Mouse (Mus musculus): ENCODE measurements at regions not wholly inside any gene's neighbourhood (a gene's known extent, or its start where the extent isn't known, plus 50 kb on each side); places are given as distances from the start of the nearest gene placed in this dataset.

GRCm38 (mm10) chr2:72777806-72778510 lies 202.3 kb downstream of the Sp3 start:
- Histone ChIP-seq H3K4me1 (ENCODE audit: control insufficient read depth, insufficient read depth, low read length) (peaks cover 3% of the 10 kb centered on the region; the same call in 1 of the 2 replicates), H3K27ac (ENCODE audit: insufficient read depth, low read length) (no peak overlapping the region), H3K4me3 (replicated peaks; ENCODE audit: insufficient read depth, low read depth, low read length) (no peak overlapping the region), H3K27me3 (ENCODE audit: control insufficient read depth, insufficient read depth, low read length) (no peaks in the 10 kb centered on the region)
- no peak for TF ChIP-seq CTCF (IDR thresholded peaks at IDR 0.05; ENCODE audit: borderline replicate concordance, insufficient read depth, low read depth, low read length)
- no peak for TF ChIP-seq POLR2A (IDR thresholded peaks at IDR 0.05; ENCODE audit: borderline replicate concordance, insufficient read depth, low read length)
- DNase-seq: no peak
- 79% methylated on average over 8 of the region's 8 CpGs for WGBS

GRCm38 (mm10) chr2:72779268-72780163 lies 200.7 kb downstream of the Sp3 start:
- Histone ChIP-seq H3K4me3 (replicated peaks; ENCODE audit: insufficient read depth, low read depth, low read length) (no peak overlapping the region), H3K27me3 (ENCODE audit: control insufficient read depth, insufficient read depth, low read length) (no peaks in the 10 kb centered on the region), H3K27ac (ENCODE audit: insufficient read depth, low read length) (no peak overlapping the region), H3K4me1 (ENCODE audit: control insufficient read depth, insufficient read depth, low read length) (no peaks in the 10 kb centered on the region)
- TF ChIP-seq POLR2A (IDR thresholded peaks at IDR 0.05; ENCODE audit: borderline replicate concordance, insufficient read depth, low read length) (no peak), CTCF (IDR thresholded peaks at IDR 0.05; ENCODE audit: borderline replicate concordance, insufficient read depth, low read depth, low read length) (no peak)
- 87% methylated on average over 7 of the region's 7 CpGs for WGBS
- no peak for DNase-seq

- Histone ChIP-seq H3K4me1 (ENCODE audit: control insufficient read depth, insufficient read depth, low read length) (no peaks in the 10 kb centered on the region), H3K4me3 (replicated peaks; ENCODE audit: insufficient read depth, low read depth, low read length) (no peak overlapping the region), H3K27ac (ENCODE audit: insufficient read depth, low read length) (no peak overlapping the region), H3K27me3 (ENCODE audit: control insufficient read depth, insufficient read depth, low read length) (no peaks in the 10 kb centered on the region)
- WGBS: 55% methylated on average over 15 of the region's 15 CpGs
- TF ChIP-seq POLR2A (IDR thresholded peaks at IDR 0.05; ENCODE audit: borderline replicate concordance, insufficient read depth, low read length) (no peak), CTCF (IDR thresholded peaks at IDR 0.05; ENCODE audit: borderline replicate concordance, insufficient read depth, low read depth, low read length) (no peak)
- DNase-seq: no peak
Measured at GRCm38 (mm10) chr2:72781369-72782275, 198.6 kb downstream of the Sp3 start.

GRCm38 (mm10) chr2:72782355-72782754 lies 197.9 kb downstream of the Sp3 start:
- Histone ChIP-seq H3K4me3 (replicated peaks; ENCODE audit: insufficient read depth, low read depth, low read length) (no peak overlapping the region), H3K4me1 (ENCODE audit: control insufficient read depth, insufficient read depth, low read length) (no peaks in the 10 kb centered on the region), H3K27me3 (ENCODE audit: control insufficient read depth, insufficient read depth, low read length) (no peaks in the 10 kb centered on the region), H3K27ac (ENCODE audit: insufficient read depth, low read length) (no peak overlapping the region)
- no peak for DNase-seq
- TF ChIP-seq POLR2A (IDR thresholded peaks at IDR 0.05; ENCODE audit: borderline replicate concordance, insufficient read depth, low read length) (no peak), CTCF (IDR thresholded peaks at IDR 0.05; ENCODE audit: borderline replicate concordance, insufficient read depth, low read depth, low read length) (no peak)
- WGBS: 71% methylated on average over 7 of the region's 7 CpGs

- no peak for DNase-seq
- Histone ChIP-seq H3K4me3 (replicated peaks; ENCODE audit: insufficient read depth, low read depth, low read length) (no peak overlapping the region), H3K4me1 (ENCODE audit: control insufficient read depth, insufficient read depth, low read length) (no peaks in the 10 kb centered on the region), H3K27me3 (ENCODE audit: control insufficient read depth, insufficient read depth, low read length) (no peaks in the 10 kb centered on the region), H3K27ac (ENCODE audit: insufficient read depth, low read length) (no peak overlapping the region)
- TF ChIP-seq CTCF (IDR thresholded peaks at IDR 0.05; ENCODE audit: borderline replicate concordance, insufficient read depth, low read depth, low read length) (no peak), POLR2A (IDR thresholded peaks at IDR 0.05; ENCODE audit: borderline replicate concordance, insufficient read depth, low read length) (no peak)
- WGBS: 92% methylated on average over 8 of the region's 8 CpGs
Measured at GRCm38 (mm10) chr2:72785365-72786043, 194.7 kb downstream of the Sp3 start.

GRCm38 (mm10) chr2:72786044-72786737 lies 194.1 kb downstream of the Sp3 start:
- Histone ChIP-seq H3K27me3 (ENCODE audit: control insufficient read depth, insufficient read depth, low read length) (no peaks in the 10 kb centered on the region), H3K4me3 (replicated peaks; ENCODE audit: insufficient read depth, low read depth, low read length) (no peak overlapping the region), H3K27ac (ENCODE audit: insufficient read depth, low read length) (no peak overlapping the region), H3K4me1 (ENCODE audit: control insufficient read depth, insufficient read depth, low read length) (no peaks in the 10 kb centered on the region)
- DNase-seq: no peak
- no peak for TF ChIP-seq POLR2A (IDR thresholded peaks at IDR 0.05; ENCODE audit: borderline replicate concordance, insufficient read depth, low read length)
- 52% methylated on average over 5 of the region's 5 CpGs for WGBS
